Mouse (Mus musculus): ENCODE data around the gene Nkx1-1. TPM values are rescaled to one million over a fixed set of nuclear protein-coding genes. Genes with fewer than 3 reads are reported as not detected.
A peak's percentile ranks its signal among the peaks of the same experiment; 100 is the strongest.

The Nkx1-1 gene
- total and polyA plus RNA-seq, 2 experiments from 2014 or later: not detected

GRCm38 (mm10) chr5:33434141-33434780 lies 485 bp upstream of the Nkx1-1 start:
- Histone ChIP-seq H3K4me1 (ENCODE audit: insufficient read depth) (no peaks in the 10 kb centered on the region; the same call in 1 of the 2 replicates), H3K4me2 (ENCODE audit: low read depth) (peak overlapping the region; percentile 47), H3K27ac (ENCODE audit: low read depth, low read length) (no peak overlapping the region), H3K36me3 (ENCODE audit: insufficient read depth) (no peaks in the 10 kb centered on the region), H3K27me3 (ENCODE audit: insufficient read depth, low read length) (peaks cover 78% of the 10 kb centered on the region), H3K9ac (peak overlapping the region; percentile 28; the same call in 1 of the 2 replicates), H3K4me3 (ENCODE audit: low read depth, low read length) (peak overlapping the region; percentile 29), H3K9me3 (ENCODE audit: low read length) (no peaks in the 10 kb centered on the region)
- TF ChIP-seq CTCF (IDR thresholded peaks at IDR 0.05; ENCODE audit: low read depth): 0 out of 2 replicates have a peak, but pooled peaks have one; percentile 12
- peak; percentile 43 for DNase-seq
- peak; percentile 40 for ATAC-seq
- WGBS: 3% methylated on average over 60 of the region's 60 CpGs

- no peak for ATAC-seq
- Histone ChIP-seq H3K36me3 (ENCODE audit: insufficient read depth) (no peaks in the 10 kb centered on the region), H3K9me3 (ENCODE audit: low read length) (no peaks in the 10 kb centered on the region), H3K9ac (no peak overlapping the region), H3K27ac (ENCODE audit: low read depth, low read length) (no peak overlapping the region), H3K27me3 (ENCODE audit: insufficient read depth, low read length) (peaks cover 74% of the 10 kb centered on the region), H3K4me1 (ENCODE audit: insufficient read depth) (no peaks in the 10 kb centered on the region; the same call in 1 of the 2 replicates), H3K4me2 (ENCODE audit: low read depth) (no peak overlapping the region), H3K4me3 (ENCODE audit: low read depth, low read length) (no peak overlapping the region)
- TF ChIP-seq CTCF (IDR thresholded peaks at IDR 0.05; ENCODE audit: low read depth): no peak
- WGBS: 1% methylated on average over 39 of the region's 39 CpGs
- peak; percentile 40 for DNase-seq
Measured at GRCm38 (mm10) chr5:33432057-33432935, 1.5 kb downstream of the Nkx1-1 start.

GRCm38 (mm10) chr5:33431173-33432005 lies 2.4 kb downstream of the Nkx1-1 start:
- H3K36me3 ChIP-seq (ENCODE audit: insufficient read depth): no peaks in the 10 kb centered on the region
- no peak for TF ChIP-seq CTCF (IDR thresholded peaks at IDR 0.05; ENCODE audit: low read depth)
- H3K9ac ChIP-seq: no peak overlapping the region
- WGBS: 2% methylated on average over 76 of the region's 77 CpGs
- peak overlapping the region; percentile 9; the same call in 1 of the 2 replicates for H3K4me3 ChIP-seq (ENCODE audit: low read depth, low read length)
- ATAC-seq (no peak), DNase-seq (peak; percentile 25)
- H3K27me3 ChIP-seq (ENCODE audit: insufficient read depth, low read length): peaks cover 65% of the 10 kb centered on the region
- H3K9me3 ChIP-seq (ENCODE audit: low read length): no peaks in the 10 kb centered on the region
- H3K4me2 ChIP-seq (ENCODE audit: low read depth): peak overlapping the region; percentile 13; the same call in 1 of the 2 replicates
- no peak overlapping the region for H3K27ac ChIP-seq (ENCODE audit: low read depth, low read length)
- no peaks in the 10 kb centered on the region; the same call in 1 of the 2 replicates for H3K4me1 ChIP-seq (ENCODE audit: insufficient read depth)

- no peaks in the 10 kb centered on the region for H3K36me3 ChIP-seq (ENCODE audit: insufficient read depth)
- H3K27ac ChIP-seq (ENCODE audit: low read depth, low read length): no peak overlapping the region
- DNase-seq (peak; percentile 58), ATAC-seq (0 out of 2 replicates have a peak, but pooled peaks have one; percentile 19)
- no peaks in the 10 kb centered on the region; the same call in 1 of the 2 replicates for H3K4me1 ChIP-seq (ENCODE audit: insufficient read depth)
- no peak overlapping the region for H3K9ac ChIP-seq
- 0 out of 2 replicates have a peak overlapping the region, but pooled peaks have one; percentile 13 for H3K4me2 ChIP-seq (ENCODE audit: low read depth)
- TF ChIP-seq CTCF (IDR thresholded peaks at IDR 0.05; ENCODE audit: low read depth): no peak
- no peaks in the 10 kb centered on the region for H3K9me3 ChIP-seq (ENCODE audit: low read length)
- peak overlapping the region; percentile 9; the same call in 1 of the 2 replicates for H3K4me3 ChIP-seq (ENCODE audit: low read depth, low read length)
- WGBS: 1% methylated on average over 57 of the region's 64 CpGs
- H3K27me3 ChIP-seq (ENCODE audit: insufficient read depth, low read length): peaks cover 58% of the 10 kb centered on the region
Measured at GRCm38 (mm10) chr5:33430511-33431172, 3.1 kb downstream of the Nkx1-1 start.

- TF ChIP-seq CTCF (IDR thresholded peaks at IDR 0.05; ENCODE audit: low read depth): no peak
- H3K4me2 ChIP-seq (ENCODE audit: low read depth): no peak overlapping the region
- no peak for ATAC-seq
Measured at GRCm38 (mm10) chr5:33430106-33430505, 3.7 kb downstream of the Nkx1-1 start.

GRCm38 (mm10) chr5:33427461-33427860 lies 6.3 kb downstream of the Nkx1-1 start:
- Histone ChIP-seq H3K27me3 (ENCODE audit: insufficient read depth, low read length) (peaks cover 27% of the 10 kb centered on the region), H3K4me3 (ENCODE audit: low read depth, low read length) (no peak overlapping the region)
- DNase-seq: no peak

More at GRCm38 (mm10) chr5:33430106-33430505, 3.7 kb downstream of the Nkx1-1 start:
- Histone ChIP-seq H3K9ac (no peak overlapping the region), H3K27me3 (ENCODE audit: insufficient read depth, low read length) (peaks cover 52% of the 10 kb centered on the region), H3K36me3 (ENCODE audit: insufficient read depth) (no peaks in the 10 kb centered on the region), H3K9me3 (ENCODE audit: low read length) (no peaks in the 10 kb centered on the region), H3K27ac (ENCODE audit: low read depth, low read length) (no peak overlapping the region), H3K4me3 (ENCODE audit: low read depth, low read length) (no peak overlapping the region), H3K4me1 (ENCODE audit: insufficient read depth) (no peaks in the 10 kb centered on the region; the same call in 1 of the 2 replicates)
- under 1% methylated on average over 16 of the region's 16 CpGs for WGBS
- DNase-seq: no peak

More at GRCm38 (mm10) chr5:33427461-33427860, 6.3 kb downstream of the Nkx1-1 start:
- Histone ChIP-seq H3K9me3 (ENCODE audit: low read length) (no peaks in the 10 kb centered on the region), H3K4me2 (ENCODE audit: low read depth) (no peak overlapping the region), H3K4me1 (ENCODE audit: insufficient read depth) (no peaks in the 10 kb centered on the region), H3K27ac (ENCODE audit: low read depth, low read length) (no peak overlapping the region), H3K9ac (no peak overlapping the region), H3K36me3 (ENCODE audit: insufficient read depth) (no peaks in the 10 kb centered on the region)
- no peak for ATAC-seq
- TF ChIP-seq CTCF (IDR thresholded peaks at IDR 0.05; ENCODE audit: low read depth): no peak

Data from forebrain, postnatal 0 days (tissue).